In the genomic region with DNA sequence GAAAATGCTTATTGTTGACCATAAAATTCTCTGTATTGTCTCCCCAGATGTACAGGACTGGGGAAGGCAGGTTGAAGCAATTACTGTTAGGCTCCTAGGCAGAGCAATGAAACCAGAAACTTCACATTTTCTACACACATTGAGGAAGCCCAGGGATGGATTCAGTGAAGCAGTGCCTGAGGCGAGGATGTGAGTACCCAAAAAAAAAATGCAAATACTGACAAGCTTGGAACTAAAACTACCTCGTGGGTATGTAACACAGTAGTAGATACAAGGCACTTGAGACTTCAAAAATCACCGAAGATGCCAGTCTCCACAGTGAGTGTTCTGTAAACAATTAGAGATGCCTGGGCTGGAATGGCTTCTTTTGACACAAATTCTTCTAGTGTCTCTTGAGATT, we compare ENCODE assay signal across 24 mouse cellular contexts.
"Had no signal": no experiment of that assay in that cellular context is flagged by ENCODE, and none has a peak within 500 bp of the region (broad histone marks: within the 10 kb centered on the region; RNA-seq: fewer than 3 reads in every experiment).

No protein-coding gene starts in this region.

- H3K4me2 ChIP-seq: heart, embryonic 12.5 days; hindbrain, embryonic 13.5 days; hindbrain, embryonic 15.5 days; limb, embryonic 13.5 days; limb, embryonic 15.5 days; liver, embryonic 12.5 days had no signal

- H3K4me1 ChIP-seq: heart, embryonic 10.5 days; hindbrain, embryonic 13.5 days; hindbrain, embryonic 15.5 days; liver, embryonic 12.5 days had no signal

- H3K9me3 ChIP-seq: heart, embryonic 10.5 days; heart, embryonic 12.5 days; hindbrain, embryonic 13.5 days; hindbrain, embryonic 15.5 days; limb, embryonic 13.5 days; limb, embryonic 15.5 days; liver, embryonic 12.5 days had no signal

- H3K27ac ChIP-seq: gastrocnemius, adult 2 months; heart, embryonic 10.5 days; hindbrain, embryonic 13.5 days; hindbrain, embryonic 15.5 days; hindbrain, postnatal 0 days; layer of hippocampus, adult 2 months; left cerebral cortex, adult 2 months; limb, embryonic 13.5 days; limb, embryonic 15.5 days; liver, embryonic 12.5 days; liver, embryonic 14.5 days had no signal

- DNase-seq: gastrocnemius, adult 2 months; gastrocnemius, postnatal 10 days; gastrocnemius, postnatal 25 days; heart, adult 18-20 months; heart, postnatal 14 days; heart, postnatal 36 days; kidney, adult 18-20 months; kidney, adult 8-10 months; kidney, postnatal 10 days; kidney, postnatal 25 days; kidney, postnatal 4 days; left cerebral cortex, postnatal 4 days had no signal

- H3K4me3 ChIP-seq: gastrocnemius, adult 2 months; heart, embryonic 10.5 days; heart, embryonic 12.5 days; hindbrain, embryonic 13.5 days; hindbrain, embryonic 15.5 days; layer of hippocampus, adult 2 months; left cerebral cortex, adult 2 months; limb, embryonic 13.5 days; limb, embryonic 15.5 days; liver, embryonic 12.5 days had no signal

- ATAC-seq: hindbrain, postnatal 0 days; intestine, embryonic 16.5 days; liver, embryonic 12.5 days had no signal

- H3K27me3 ChIP-seq: heart, embryonic 12.5 days; hindbrain, embryonic 13.5 days; hindbrain, embryonic 15.5 days; limb, embryonic 13.5 days; limb, embryonic 15.5 days; liver, embryonic 12.5 days had no signal

- H3K36me3 ChIP-seq: heart, embryonic 10.5 days; heart, embryonic 12.5 days; hindbrain, embryonic 13.5 days; hindbrain, embryonic 15.5 days; limb, embryonic 13.5 days; limb, embryonic 15.5 days; liver, embryonic 12.5 days had no signal

- H3K9ac ChIP-seq: heart, embryonic 12.5 days; hindbrain, embryonic 13.5 days; hindbrain, embryonic 15.5 days; limb, embryonic 13.5 days; limb, embryonic 15.5 days; liver, embryonic 12.5 days; liver, embryonic 14.5 days had no signal
